Mouse (Mus musculus): Measurements from ENCODE around the gene Pced1b. TPM values are rescaled to one million over a fixed set of nuclear protein-coding genes. Genes with fewer than 3 reads are reported as not detected.
"Not testable (repeated sequence)": the region's sequence is repeated elsewhere in the genome, so short reads cannot be mapped to it uniquely, and the experiment has no call there.

Pced1b gene
- total RNA-seq, 2 experiments from 2014 or later: 30.5 to 31.6 TPM

DNA sequence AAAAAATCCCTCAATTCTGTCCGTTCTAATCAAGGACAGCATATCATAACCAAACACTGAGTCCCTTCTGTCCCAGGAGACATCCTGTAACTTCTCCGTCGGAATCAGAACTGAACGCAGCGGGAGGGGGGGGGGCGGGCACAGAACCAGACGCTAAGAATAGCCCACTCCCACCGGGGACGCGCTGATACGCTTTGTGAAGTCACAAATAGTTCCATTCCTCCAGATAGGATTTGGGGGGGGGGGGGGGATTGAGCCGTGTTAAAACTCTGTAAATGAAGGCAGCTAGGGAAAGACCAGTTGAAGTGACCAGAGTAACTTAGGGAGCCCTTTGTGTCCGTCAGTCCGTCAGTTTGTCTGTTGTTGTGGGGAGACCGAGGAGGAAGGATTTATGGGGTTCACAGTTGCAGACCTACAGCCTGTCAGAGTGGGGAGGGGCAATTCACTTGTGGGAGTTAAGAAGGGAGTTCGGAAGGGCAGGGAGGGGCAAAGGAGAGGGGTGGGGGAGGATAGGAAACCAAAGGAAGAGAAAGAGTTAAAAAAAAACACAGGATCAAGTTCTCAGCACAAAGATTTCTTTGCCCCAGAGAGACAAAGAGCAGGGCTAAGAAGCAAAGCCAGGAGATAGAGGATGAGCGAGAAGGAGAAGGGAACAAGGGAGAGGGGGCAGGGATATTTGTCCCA lies 91.6 kb downstream of the Pced1b start:
- no peak for DNase-seq (ENCODE audit: low spot score in 2 of 2)

DNA sequence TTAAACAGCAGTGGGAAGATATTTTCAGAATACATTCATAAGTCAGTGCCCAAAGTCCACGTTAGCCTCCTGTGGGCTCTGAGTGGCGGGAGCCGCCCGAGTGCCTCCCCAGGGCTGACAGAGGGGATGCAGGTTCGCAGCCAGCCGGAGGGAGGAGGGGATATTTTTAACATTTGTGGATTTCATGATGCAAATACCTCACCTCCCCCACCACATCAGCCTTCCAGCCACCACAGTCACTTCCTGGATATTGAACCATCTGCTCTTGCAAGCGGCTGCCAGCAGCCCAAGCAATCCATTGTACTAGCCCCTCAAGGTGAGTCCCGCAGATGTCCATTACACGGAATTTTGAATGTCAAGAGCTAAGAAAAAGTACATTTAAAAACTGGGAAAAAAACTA lies 95.4 kb downstream of the Pced1b start:
- no peak for DNase-seq (ENCODE audit: low spot score in 2 of 2)

DNA sequence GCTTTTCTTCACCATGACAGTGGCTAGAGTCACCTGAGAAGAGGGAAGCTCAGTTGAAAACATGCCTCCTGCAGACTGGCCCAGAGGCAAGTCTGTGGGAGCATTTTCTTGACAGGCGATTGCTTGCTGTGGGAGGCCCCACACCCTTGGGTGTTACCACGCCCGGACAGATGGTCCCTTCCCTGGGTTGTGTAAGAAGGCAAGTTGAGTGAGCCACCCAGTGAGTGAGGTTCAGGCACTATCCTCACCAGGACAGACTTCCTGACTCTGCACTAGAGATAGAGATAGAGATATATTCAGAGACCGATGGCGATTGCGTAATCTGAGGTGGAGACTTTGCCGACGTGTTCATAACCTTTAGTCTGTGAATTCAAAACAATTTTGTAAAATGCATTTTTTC lies 96.0 kb downstream of the Pced1b start:
- DNase-seq (ENCODE audit: low spot score in 2 of 2): no peak

DNA sequence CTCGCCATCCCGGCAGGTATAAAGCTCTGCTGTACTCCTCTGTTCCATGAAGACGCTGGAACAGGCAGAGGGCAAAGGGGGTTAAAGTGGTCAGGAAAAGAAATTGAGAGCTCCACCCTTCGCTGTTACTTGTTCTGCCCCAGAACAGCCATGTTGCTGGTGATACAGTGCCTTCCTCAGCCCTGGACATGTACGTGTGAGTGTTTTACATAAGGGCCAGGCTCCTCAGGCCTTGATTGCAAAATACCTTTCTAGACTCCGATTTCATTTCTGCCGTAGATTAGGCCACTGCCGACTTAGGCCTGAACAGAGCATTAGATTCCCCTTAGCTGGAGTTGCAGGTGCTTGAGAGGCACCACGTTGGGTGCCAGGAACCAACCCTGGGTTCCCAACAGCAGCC lies 97.0 kb downstream of the Pced1b start:
- no peak for DNase-seq (ENCODE audit: low spot score in 2 of 2)

DNA sequence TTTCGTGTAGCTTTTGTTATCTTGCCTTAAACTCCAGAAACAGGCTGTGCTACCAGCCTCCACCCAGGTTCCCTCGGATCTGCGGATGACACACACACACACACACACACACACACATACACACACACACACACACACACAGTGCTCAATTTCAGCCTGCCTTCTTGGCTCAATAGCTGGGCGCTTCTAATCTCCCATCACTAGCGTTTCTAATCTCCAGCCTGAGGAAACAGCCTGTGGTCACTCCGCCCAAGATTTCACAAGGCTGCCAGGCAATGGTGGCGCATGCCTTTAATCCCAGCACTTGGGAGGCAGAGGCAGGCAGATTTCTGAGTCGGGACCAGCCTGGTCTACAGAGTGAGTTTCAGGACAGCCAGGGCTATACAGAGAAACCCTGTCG lies 98.2 kb downstream of the Pced1b start:
- no peak for DNase-seq (ENCODE audit: low spot score in 2 of 2)

DNA sequence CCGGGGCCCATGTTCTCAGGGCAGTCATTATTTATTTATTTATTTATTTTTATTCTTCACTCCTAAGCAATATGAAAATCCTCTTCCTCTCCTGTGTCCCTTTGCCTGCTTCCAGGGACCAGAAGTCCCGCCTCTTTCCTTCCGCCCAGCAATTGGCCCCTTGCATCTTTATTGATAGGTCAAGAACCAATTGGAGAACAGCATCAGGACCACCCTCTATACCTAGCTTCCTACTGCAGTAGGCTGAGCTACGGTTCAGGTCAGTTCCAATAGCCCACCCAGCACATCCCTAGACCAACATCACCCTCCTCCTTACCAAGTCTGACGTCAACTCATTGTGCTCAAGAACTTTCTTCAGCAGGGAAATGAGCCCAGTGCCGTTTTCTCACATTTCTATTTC lies 99.0 kb downstream of the Pced1b start:
- no peak for DNase-seq (ENCODE audit: low spot score in 2 of 2)

DNA sequence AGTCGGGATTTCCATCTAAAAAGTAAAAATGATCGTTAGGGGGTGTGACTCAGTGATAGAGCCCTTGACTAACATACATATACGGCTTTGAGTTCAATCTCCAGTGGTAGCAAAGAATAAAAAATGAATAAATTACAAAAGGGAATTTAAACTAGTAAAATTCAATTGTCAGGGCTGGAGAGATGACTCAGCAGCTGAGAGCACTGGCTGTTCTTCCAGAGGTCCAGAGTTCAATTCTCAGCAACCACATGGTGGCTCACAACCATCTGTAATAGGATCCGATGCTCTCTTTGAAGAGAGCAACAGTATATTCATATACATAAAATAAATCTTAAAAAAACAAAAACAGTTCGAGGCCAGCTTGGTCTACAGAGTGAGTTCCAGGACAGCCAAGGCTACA lies 99.5 kb downstream of the Pced1b start:
- DNase-seq (ENCODE audit: low spot score in 2 of 2): no peak

DNA sequence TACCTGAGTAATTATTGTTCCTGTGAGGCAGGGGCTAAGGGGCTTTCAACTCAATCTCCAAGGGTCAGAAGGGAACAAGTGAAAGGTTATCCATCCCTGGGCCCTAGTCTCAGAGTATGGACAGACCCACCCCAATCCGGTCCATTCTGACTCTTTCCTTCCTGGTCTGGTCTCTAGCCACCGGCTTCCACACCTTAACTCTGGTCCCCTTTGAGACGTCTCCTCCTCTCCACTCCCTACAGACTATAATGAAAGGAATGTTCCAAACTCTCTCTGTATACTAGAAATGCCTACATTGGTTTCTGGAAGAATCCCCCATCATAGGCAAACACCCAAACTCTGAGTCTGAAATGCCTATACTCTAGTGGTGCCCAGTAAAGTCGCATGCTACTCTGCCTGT lies 100.0 kb downstream of the Pced1b start:
- DNase-seq (ENCODE audit: low spot score in 2 of 2): no peak

DNA sequence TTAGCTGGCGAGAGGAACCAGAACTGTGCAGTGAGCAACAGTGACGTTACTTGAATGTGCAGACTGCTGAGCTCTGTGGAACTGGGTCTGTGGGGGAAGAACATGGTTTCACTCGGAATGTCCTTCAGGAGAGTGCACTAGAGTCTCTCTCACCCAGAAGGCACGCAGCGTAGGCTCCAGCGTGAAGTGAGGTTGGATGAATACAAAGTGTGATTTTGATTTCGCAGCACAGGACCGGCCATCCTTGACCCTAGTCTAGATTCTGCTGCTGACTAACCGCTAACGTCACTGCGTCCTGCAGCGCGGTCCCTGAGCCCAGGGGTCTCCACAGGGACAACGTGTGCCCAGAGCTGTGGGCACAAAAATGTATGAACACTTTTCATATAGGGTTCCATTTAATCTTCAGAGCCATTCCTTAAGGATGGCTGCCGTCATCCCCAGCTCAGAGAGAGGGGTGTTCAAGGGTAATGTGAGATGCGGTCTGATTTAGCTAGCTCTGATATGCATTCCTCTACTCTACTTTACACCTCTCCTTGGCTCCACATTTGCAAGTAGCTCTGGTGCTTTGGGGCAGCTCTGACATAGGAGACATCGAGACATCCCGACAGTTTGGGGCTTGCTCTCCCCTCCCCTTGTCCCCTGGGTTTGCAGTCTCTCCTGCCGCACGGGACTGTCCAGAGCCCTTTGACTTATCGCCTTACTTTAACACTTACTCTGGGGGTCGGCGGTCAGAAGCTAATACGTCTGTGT lies 101.8 kb downstream of the Pced1b start:
- no peak for DNase-seq (ENCODE audit: low spot score in 2 of 2)

DNA sequence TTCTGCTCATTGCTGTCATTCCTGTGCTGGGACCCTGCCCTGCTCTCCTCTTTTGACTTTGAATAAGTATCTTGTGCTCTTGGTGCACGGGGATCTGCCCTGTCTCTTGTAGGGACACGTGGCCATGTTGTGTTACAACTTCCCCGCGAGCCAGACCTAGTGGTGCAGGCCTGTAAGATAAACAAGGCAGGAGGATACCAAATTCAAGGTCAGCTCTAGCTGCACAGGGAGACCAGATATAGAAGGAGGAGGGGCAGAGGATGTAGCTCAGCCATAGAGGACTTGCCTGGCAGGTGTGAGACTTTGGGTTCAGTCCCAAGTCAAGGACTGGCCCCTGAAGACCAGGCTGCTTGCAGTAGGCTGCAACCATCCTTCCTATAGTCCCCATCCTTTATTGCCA lies 103.6 kb downstream of the Pced1b start:
- no peak for DNase-seq (ENCODE audit: low spot score in 2 of 2)

DNA sequence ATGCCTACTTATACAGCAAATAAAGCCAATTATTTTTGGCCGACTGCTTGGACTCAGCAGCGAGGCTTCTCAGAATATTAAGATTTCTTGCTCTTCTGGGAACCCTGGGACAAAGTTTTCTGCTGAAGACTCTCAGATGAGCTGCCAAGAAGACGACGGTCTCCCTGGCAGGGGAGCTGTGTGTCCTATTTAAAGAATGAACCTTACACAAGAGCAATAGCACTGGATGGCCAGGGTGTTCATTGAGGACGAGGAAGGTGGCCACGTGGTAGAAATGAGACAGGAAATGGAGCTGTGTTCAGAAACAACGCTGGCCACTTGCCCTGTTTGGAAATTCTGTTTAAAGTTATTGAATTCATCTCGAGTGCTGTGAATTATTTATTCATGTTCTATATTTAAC lies 104.1 kb downstream of the Pced1b start:
- DNase-seq (ENCODE audit: low spot score in 2 of 2): no peak

DNA sequence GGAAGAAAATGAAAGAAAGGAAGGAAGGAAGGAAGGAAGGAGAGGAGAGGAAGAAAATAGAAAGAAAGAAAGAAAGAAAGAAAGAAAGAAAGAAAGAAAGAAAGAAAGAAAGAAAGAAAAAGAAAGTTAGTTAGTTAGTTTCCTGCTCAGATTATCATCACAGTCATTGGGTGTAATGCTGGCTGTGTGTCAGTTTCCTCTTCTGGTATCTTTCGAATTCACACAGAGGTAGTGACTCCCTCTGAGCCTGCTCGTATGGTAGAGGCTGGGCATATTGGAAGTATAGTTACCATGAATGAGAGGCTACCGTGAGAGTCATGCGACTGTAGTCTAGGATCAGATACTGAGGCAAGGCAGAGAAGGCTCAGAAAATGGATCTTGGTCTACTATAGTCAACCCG lies 104.8 kb downstream of the Pced1b start:
- no peak for DNase-seq (ENCODE audit: low spot score in 2 of 2)

DNA sequence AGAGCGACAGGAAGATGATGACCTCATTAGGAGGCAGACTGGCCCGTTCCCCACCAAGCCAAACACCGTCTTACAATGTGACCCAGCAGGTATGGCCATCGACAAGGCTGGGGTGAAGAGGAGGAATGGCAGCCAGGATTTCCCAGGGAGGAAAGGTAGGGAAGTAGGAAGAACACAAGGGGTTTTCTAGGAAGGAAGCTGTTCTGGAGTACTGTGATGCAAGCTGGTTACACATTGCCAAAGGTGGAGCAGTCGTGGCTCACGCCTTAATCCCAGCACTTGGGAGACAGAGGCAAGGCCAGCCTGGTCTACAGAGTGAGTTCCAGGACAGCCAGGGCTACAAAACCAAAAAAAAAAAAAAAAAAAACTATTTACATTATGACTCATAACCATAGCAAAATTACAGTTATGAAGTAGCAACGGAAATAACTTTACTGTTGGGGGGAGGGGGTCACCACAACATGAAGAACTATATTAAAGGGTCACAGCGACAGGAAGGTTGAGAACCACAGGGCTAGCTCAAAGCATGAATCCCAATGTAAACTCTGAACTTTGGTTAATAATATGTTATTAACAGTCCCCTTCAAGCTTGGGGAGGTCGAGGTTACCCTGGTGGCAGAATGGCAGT lies 108.9 kb downstream of the Pced1b start:
- DNase-seq (ENCODE audit: low spot score in 2 of 2): no peak

DNA sequence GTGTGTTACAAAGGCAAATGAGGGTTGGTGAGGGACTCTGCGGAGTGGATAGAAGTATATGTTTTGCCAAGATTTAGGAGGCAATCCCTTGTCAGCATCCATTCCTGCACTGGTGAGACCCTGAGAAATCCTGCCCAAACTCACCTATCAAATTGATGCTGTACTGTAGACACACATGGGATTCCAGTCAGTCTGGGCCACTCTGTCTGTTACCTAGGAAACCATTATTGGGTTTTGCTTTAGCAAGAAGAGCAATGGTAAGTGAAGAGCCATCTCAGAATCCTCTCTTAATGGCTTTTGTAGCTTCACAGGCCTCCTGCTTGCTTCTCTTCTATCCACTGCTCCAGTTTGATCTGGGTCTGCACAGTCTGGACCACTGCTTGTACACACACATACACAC lies 110.1 kb downstream of the Pced1b start:
- no peak for DNase-seq (ENCODE audit: low spot score in 2 of 2)

DNA sequence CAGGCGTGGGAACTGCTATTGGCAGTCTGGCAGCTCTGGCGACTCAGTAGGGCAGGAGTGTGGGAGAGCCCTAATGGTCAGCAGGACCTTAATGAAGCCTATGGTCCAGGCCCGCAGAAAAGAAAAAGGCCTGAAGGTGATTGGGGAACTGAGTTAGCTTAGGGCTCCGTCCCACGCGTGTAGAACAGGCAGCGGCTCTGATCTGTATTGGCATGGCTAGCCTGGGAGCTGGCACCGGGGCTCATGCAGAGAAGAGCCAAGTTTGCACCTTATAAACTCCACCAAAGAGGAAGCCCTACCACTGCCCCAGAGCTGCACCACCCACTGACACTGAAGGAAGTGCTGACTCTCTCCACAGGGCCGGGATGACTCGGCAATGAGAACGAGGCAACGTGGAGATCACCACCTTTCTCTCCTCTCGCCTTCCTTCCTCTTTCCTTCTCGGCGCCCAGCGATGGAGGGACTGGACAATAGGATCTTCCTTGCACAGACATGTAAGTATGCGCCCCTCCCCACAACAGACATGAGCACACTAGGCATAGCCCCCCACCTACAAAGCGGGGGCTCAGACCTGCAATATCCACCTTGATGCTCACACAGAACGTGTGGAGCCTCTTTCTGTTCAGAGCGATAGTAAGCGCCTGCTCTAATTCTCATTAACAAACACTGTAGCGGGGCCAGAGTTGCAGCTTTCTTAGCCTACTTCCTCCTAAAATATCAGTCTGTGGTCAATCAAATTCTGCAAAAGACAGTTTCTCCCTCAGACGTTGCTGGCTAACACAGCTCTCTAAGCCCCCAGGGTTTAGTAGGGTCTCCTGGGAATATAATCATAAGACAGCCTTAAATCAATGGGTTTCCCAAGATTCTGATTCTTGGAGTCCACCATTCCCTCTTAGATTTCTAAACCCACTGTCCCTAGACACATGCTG lies 114.2 kb downstream of the Pced1b start:
- no peak for DNase-seq (ENCODE audit: low spot score in 2 of 2)

DNA sequence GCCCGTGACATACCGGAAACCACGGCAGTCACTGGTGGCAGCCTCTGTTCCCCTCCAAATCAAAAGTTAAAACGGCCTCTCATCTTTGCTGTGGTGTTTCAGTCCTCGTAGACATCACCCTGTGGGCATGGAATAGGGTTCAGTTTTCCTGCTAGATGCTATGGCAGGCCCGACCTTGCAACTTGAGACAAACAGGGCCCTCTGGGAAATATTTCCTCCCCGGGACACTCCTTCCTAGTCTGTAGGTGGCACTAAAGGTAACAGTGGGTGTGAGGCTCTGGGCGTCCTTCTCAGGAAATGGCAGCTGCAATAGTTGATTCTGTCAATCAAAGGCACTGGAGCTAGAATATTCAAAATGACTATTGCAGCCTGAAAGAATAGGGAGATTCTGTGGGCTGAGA lies 114.9 kb downstream of the Pced1b start:
- no peak for DNase-seq (ENCODE audit: low spot score in 2 of 2)

DNA sequence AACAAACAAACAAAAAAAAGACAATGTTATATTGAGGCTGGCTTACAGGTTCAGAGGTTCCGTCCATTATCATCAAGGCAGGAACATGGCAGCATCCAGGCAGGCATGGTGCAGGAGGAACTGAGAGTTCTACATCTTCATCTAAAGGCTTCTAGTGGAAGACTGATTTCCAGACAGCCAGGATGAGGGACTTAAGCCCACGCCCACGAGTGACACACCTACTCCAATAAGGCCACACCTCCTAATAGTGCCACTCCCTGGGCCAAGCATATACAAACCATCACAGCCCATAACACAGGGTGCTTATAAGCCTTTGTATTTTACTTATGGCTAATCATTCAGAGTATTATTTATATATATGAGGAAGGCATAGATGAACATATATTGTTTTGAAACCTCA lies 117.4 kb downstream of the Pced1b start:
- DNase-seq (ENCODE audit: low spot score in 2 of 2): not testable (repeated sequence)

DNA sequence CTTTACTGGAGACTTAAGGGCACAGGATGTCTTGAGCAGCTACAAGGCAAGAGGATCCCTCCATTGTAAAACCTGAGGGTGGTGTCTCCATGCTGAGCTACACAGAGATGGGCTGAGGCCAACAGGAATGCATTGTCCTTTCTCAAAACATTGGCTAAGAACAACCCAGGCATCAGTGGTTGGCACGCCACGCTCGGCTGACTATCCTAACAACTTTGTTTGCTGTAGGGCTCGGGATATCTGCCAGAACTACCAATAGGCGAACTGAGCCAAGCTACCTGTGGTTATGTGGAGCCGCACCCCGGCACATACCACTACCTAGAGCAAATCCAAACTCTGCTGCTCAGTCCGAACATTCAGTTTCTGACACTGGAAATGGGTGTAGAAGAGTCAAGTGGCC lies 118.1 kb downstream of the Pced1b start:
- DNase-seq (ENCODE audit: low spot score in 2 of 2): no peak

DNA sequence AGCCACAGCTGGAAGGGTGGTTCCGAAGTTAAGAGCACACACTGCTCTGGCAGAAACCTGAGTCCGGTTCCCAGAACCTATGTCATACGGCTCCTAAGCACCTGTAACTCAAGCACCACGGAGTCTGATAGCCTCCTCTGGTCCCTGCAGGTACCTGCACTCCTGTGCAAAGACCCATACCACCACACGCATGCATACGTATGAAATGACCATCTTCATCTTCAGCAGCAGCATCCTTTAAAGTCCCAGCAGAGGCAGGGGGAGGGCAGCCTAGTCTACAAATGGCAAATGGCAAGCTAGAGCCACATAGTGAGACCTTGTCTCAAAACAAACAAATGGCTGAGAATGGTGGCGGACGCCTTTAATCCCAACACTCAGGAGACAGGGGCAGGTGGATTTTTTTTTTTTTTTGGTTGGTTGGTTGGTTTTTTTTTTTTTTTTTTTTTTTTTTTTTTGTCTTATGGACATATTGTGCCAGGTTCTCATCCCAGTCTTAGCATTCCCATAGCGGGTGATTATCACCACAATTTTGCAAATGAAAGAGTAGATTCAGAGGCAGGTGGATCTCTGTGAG lies 121.2 kb downstream of the Pced1b start:
- DNase-seq (ENCODE audit: low spot score in 2 of 2): no peak

DNA sequence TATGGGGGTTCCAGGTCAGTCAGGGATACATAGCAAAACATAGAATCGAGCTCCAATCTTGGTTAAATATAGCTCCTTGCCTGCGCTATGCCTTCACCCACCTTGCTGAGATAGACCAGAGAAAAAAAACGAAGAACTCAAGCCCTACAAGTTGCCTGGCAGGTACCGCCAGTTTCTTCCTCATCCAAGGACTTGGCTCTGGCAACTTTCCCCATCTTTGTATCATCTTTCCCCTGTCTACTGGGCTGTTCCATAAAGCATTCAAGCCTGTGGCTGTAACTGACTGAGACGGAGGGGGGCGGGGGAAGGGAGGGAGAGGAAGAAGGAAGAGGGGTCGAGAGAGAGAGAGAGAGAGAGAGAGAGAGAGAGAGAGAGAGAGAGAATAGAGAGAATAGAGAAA lies 121.7 kb downstream of the Pced1b start:
- no peak for DNase-seq (ENCODE audit: low spot score in 2 of 2)

DNA sequence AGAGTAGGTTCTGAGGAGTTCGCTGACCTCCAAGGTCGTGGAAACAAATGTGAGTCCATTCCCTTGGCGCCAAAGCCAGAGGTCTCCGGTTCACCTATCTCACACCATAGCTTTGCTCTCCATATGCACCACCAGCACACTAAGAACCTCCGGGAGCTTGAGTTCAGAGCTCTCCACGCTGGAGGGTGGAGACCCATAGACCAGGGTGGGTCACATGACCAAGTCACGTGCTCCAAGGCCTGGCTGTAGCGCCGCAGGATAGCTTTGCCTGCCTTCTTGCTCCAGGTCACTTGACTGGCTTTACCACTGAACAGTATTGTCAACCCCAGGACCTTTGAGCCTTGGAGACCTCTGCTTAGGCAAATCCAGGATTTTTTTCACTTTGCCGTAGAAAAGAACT lies 122.2 kb downstream of the Pced1b start:
- no peak for DNase-seq (ENCODE audit: low spot score in 2 of 2)

All from adrenal gland, postnatal 4 days (tissue).